Mouse (Mus musculus): ENCODE results near the gene Vopp1.
"Not testable (repeated sequence)": the region's sequence is repeated elsewhere in the genome, so short reads cannot be mapped to it uniquely, and the experiment has no call there.

Gene Vopp1

DNA sequence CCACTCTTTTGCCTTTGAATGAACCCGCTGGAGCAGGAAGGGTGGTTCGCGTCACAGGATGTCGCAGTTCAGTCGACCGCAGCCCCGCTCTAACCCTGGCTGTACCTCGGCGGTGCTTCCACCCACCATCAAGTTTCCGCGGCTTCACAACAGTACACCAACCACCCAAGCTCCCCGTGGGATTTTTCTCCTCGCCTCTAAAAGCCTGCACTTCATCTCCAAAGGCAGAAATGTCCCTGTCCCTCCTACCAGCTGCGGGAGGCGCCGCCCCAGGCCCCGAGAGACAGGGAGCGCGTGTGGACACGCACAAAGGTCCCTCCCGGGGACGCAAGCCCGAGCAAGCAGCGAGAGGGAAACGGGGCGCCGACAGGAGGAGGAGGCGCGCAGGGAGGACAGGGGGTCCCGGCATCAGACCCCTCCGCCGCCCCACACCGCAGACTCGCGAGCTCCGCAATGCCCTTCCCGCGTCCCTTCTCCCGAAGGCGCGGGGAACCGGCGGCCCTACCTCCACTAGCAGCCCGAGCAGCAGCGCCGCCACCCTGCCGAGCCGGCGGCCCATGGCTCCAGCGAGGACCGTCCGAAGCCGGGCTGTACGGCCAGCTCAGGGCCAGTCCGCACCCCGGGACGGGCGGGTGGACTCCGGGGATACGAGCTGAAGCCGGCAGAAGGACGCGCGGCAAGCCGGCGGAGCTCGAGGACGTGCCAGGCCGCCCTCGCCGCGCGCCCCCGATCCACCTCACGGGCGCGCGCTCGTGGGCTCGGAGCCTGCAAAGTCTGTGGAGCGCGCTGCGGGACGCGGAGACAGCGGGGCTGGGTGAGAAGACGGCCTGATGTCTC is at the start of gene Vopp1:
Vopp1 (minus strand) TSS at position 738 of the 837 bp plus-strand sequence.
- DNase-seq (ENCODE audit: low spot score): peak; percentile 78

DNA sequence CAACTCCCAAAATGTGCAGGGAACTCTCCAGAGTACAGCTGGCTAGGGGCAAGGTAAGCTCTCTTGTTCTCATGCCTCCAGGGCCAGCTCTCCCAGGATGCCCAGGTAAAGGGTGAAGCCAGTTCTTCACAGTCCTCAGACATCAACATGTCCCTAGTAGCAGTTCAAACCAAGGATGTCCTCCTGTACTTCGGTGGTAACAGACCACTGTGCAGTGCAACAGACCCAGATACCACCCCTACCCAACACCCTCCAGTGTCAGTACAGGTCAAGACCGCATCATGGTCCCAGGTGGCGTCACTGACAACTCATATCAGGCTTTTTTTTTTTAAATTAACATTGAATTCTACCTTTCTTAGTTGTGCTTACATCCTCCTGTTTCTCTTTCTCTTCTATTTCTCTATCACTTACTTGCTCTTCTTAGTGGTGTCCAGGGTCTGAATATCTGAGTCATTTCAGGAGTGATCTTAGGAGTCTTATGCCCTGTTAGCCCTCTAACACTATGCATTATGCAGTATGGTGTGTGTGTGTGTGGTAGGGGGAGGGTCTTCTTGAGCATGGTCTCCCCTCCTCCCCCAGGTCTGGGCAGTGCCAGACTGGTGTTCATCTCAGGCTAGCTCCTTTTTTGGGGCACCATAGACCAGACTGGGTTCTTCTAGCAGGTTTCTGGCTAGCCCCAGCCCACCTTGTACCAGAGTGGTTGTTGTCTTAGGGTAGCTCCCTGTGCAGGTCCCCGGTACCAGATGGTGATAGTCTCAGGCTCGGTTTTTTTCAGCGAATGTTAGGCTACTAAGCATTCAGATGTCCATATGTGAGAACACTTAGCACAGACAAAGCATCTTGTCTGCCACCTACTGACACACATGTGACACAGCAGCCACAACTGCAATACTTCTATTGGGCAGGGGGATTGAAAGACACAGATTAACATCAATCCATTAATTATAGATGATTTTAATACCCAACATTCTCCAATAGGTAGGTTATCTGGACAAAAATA is 34.4 kb upstream of the Vopp1 start:
- peak; percentile 34 for DNase-seq (ENCODE audit: low spot score)

DNA sequence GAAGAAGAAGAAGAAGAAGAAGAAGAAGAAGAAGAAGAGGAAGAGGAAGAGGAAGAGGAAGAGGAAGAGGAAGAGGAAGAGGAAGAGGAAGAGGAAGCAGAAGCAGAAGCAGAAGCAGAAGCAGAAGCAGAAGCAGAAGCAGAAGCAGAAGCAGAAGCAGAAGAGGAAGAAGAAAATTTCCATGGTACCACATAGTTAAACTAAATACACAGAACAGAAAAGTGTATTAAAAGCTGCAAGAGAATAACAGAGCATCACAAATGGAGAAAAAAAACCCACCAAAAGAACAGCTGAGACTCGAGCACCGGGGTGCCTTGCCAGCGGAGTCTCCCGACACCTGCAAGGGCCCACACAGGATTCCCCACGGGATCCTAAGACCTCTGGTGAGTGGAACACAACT is 26.2 kb upstream of the Vopp1 start:
- DNase-seq (ENCODE audit: low spot score): not testable (repeated sequence)

DNA sequence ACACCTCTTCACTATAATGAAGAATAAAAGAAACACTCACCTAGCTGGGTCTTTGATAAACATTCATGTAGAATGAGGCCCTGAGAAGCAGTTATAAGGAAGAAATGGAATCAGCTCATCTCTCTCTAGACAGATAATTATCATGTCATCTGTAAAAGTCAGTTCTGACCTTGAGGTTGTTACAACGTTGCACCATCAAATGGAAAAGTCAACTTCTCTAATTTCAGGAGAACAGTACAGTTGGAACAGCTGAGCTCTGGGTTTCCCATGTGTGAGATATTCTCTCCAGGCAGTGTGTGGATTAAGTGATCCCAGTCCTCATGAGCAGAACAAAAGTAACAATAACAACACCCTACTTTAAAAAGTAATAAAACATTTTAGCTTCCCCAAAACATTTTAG is 25.3 kb upstream of the Vopp1 start, which contains the start of gene Vmn1r21:
Vmn1r21 (minus strand) TSS at position 58 of the 400 bp plus-strand sequence.
- DNase-seq (ENCODE audit: low spot score): no peak

DNA sequence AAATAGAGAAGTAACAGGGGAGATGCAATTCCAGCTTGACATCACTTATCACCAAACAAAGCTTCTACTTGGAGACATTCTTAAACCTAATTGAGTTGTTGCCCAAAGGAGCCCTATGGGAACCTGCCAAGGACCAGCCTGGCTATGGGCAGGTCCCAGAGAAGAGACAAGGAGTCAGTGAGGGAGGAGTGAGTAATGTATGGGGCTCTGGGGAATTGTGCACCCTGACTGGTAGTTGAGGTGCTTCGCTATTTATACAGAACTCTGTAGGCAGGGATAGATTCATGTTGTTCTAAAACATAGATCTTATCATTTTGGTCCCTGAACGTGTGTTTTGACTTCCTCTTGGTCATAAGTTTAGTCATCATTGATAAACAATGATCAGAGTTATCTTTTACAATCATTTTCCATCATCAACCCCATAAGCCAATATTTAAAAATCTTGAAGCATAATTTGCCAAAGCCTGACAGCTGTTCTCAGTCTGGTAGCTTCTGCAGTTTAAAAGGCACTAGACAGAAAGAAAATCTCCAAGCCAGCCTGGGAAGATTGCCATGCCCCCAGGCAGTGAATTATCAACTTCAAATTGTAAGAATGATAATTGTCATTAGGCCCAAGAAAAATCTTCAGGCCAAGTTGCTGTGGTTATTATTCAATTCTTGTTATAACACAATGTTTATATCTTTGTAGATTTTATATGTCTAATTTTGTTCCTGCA is 14.9 kb upstream of the Vopp1 start:
- no peak for DNase-seq (ENCODE audit: low spot score)

DNA sequence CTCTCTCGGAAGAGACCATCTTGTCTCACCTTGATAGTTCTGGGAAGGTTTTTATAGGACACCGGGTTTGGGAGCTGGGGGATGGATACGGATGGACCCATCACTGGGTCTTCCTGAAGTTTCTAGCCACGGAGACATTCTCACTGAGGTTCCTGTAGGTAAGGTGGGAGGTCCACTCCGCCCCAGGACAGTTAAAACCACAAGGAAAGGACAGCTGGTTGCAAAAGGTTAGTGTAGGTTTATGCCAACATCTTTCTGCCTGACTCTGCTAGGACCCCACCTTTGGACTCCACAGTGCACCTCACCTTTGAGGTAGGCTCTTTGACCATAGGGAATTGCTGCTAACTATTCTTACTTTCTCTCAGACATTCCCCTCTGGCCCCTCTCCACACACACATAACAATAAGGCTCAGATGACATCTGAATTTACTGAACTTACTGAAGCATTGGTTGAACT is 328 bp upstream of the Vopp1 start:
- no peak for DNase-seq (ENCODE audit: low spot score)

DNA sequence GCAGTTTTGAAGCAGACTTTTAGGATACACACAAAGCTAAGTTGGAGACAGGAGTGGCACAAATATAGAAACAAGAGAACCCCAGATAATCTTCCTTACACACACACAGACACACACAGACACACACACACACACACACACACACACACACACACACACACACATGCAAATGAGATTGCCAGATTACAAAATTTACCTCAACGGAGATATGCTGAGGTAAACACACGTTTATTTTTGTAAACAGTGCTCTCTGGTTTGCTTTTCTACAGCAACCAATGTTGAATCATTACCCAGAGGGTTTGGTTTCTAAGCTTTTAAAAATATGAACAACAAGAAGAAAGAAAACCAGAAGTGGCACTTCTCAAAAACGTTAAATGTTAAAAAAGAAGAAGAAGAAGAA is 1.5 kb downstream of the Vopp1 start:
- no peak for DNase-seq (ENCODE audit: low spot score)

DNA sequence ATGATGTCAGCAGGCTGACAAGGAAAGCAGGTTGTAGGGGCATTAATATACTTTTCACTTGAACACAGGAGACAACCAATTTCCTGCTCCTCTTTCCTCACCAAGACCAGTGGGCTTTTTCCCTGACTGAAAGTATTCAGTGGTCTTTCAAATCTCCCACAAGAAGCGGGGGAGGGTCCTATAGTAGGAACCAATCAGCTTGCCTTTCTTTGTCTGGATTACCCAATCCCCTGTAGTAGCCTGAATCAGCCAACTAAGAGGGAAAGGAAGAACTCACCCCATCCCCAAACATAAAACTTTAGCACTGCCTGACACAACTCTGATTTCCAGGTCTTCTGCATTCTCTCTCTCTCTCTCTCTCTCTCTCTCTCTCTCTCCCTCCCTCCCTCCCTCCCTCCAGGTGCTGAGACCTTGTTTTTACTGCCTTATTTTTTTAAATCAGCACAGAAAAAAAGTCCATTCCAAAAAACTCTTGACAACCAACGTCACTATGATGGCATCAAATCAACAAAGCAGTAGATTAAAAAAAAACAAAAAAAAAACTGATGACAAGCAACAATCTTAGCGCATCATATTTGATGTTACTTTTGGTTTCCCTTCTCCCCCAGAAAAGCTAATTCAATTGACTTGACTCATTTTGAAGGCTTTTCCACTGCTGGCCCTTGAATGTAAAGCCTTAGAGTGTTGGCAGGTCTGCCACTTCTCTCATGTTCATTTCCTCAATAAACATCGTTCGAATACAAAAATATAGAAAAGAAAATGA is 2.1 kb downstream of the Vopp1 start:
- no peak for DNase-seq (ENCODE audit: low spot score)

DNA sequence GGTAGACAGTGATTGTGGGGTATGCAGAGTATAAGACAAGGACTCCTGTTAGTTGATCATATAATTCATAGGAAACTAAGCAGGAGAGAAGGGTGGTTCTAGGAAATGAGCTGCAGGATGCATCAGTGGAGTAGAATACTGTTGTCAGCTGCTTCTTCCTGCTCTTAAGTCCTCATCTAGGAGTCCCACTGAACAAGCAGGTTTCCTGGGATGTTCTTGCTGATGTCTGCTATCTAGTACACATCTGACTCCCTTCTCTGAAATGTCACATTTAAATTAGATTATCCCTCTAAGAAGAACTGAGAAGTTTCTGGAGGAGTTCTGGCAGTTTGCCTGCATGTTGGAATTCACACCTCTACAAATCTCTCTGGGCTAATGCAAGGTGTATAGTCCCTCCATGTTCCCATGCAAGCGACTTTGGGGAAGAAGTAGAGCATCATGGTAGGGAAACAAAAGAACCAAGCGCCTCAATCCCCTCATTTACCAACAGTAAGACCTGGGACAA is 10.5 kb downstream of the Vopp1 start:
- DNase-seq (ENCODE audit: low spot score): no peak

DNA sequence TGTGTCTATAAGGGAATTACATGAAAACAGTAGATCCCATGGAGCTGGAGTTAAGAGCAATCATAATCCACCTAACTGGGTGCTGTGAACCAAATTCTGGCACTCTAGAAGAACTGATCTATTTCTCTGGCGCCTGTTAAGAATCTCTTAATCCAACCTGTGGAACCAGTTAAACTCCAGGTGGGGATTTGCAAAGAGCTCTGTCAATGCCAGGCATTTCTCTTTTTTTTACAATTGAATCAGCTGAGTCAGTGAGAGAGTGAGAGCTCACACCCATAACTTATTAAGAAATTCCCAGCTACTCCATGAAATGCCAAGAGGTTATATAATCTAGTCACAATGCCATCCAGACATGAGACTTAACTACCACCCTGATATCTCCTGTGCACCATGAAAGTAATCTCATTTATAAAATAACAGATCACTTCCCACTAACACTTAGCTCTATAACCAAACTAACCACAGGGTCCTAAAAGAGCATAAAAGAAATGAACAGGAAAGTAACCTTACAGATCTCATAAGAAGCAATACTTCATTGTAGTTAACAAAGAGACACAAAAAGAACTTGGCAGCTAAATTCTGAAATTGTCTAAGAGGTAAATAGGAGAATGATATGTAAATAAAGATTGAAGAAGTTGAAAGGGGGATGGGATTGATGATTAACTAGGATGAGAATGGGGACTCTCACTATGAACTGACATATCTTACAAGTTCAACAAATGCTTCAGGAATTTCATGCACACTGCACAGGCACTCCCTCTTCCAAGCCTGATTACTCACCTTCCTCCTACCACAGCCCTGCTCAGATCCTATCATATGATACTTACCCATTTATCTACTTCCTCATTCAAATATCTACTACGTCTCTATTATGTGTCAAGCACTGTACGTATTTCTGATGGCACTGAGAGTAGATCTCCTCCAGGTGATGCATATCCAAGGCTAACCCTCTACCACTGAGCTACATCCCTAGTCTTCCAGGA is 12.9 kb downstream of the Vopp1 start:
- no peak for DNase-seq (ENCODE audit: low spot score)

DNA sequence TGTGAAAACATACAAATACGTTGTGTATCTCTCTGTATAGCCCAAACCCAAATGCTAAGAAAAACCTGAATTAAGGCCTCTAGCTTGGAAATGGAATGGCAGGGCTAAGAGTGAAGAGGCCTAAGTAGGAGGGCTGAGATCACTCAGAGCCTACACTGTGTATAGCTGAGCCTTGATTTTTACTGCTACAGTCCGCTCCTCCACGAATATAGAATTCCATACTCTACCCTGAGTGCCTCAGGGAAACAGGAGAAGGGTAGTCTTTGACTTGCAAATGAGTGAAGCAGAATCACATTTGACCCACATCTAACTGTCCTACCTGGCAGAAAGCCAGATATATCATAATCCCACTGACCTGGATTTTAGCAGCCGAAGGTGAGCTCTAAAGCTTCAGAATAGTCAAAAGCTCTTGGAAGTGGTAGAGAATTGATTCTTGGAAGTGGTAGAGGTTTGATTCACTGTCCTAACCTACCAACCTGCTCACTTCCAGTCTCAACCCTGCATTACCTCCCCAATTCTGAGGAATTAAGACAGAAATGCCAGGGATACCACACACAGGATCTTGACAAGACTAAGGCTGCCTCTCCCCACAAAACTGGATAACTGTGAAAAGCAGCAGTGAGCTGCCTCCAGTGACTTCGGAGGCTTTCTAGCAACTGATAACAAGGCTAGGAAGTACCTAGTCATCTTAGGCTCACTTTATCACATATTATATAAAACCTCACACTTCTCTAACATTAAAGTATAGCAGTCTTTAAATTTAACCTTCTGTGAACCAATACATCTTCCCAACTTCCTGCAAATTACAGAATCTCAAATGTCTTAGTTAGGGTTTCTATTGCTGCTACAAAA is 19.5 kb downstream of the Vopp1 start:
- DNase-seq (ENCODE audit: low spot score): no peak

DNA sequence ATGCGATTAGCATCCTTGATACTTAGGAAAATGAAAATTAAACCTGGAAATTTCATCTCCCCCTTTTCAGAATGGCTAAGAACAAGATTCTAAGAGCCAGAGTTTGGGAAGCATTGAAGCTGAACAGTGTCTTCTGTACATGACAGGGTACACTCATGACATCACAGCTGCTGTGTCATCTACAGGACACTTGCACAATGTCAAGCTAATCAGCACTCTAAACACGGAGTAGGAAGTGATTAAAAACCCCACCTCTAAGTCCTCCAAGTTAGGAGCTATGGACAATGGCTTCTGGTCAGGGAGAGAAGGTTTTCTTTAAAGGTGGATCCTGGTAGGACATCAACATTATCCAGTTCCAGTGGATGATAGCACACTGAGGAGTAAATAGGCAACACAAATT is 21.8 kb downstream of the Vopp1 start:
- no peak for DNase-seq (ENCODE audit: low spot score)

DNA sequence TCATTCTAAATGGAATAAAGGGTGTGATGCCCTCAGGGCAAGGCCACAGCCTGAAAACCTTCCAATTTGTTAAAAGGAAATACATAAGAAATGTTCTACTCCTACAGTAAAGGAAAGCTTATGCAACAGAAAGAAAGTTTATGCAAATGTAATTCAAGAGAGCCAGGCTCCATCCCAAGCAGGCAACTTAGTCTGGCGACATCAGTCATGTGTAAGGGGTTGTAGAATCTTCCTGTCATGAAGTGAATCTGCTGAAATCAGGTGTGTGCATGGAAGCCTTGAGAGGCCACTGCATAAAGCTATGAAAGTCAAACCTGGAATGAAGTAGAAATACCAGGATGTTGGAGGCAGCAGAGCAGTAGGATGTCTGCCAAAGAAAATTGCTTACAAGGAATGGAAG is 26.0 kb downstream of the Vopp1 start:
- DNase-seq (ENCODE audit: low spot score): no peak

DNA sequence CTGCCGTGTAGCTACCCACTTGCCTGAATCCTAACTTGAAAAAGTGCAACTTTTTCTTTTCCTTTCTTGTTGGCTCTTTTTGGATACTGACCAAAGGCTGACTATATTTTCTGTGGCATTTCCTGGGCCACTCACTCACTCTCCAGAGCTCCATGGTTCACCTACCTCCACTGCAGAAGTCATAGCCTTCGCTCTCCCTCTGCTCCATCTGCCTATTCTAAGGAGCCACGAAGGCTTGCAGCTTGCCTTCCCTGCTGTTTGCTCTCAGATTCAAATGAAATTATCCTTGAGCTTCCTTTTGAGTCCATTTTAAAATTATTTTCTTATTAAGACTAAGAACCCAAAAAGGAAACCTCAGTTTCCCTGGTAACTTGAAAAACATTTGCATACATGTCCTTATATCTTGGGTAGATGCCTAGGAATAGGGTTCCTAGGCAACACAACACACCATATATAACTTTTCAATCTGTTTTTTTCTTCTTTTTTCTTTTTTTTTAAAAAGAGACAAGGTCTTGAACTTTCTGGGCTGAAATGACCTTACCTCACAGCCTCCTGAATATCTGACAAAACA is 28.0 kb downstream of the Vopp1 start:
- DNase-seq (ENCODE audit: low spot score): no peak

DNA sequence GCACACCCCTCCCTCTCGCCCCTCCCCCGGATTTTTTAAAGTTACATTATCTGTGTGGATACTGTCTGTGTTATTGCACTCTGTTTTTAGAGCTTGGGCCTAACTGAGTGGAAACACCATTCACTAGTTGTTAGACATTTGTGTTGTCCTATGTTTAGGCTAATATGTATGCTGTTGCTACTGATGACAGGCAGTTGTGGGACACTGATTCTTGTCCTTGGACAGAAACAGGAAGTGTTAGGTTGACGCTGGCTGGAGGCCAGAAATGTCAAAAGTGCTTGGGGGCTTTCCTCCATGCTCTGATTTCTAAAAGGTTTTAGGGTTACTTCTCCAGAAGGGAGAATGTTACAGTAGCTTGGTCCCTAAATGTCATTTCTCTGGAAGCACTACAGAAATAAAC is 29.1 kb downstream of the Vopp1 start:
- no peak for DNase-seq (ENCODE audit: low spot score)

DNA sequence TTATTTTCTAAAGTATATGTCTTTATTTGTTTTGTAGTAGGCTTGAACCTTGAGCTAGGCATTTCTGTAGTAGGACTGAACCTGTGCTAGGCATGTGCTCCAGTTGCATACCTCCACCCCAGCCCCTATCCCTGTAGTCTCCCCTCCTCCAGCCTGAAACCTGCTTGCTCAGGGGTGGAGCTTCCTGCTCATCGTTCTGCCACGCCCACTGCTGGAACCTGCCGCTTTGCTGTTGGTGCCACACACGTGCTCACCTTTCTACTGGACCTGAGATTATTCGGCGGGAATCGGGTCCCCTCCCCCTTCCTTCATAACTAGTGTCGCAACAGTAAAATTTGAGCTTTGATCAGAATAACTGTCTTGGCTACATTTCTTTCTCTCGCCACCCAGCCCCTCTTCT is 32.1 kb downstream of the Vopp1 start:
- not testable (repeated sequence) for DNase-seq (ENCODE audit: low spot score)

DNA sequence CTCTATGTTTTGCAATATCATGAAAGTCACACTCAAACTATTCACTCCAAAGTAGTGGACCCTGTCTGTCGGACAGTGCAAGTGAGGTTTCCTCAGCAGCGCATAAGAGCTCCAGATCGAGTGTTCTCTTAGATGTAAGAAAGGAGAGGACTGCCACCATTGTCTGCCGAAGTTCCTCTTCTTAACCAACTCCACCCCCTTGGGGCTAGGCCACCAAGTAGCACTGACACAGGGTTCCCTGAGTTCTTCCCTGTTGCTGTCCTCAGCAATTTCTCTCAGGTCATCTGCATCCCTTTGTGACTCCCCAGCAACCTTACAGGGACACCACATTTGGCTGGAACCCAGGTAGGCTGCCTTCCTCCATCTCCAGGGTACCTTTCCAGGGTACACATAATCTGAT is 34.4 kb downstream of the Vopp1 start:
- DNase-seq (ENCODE audit: low spot score): no peak

DNA sequence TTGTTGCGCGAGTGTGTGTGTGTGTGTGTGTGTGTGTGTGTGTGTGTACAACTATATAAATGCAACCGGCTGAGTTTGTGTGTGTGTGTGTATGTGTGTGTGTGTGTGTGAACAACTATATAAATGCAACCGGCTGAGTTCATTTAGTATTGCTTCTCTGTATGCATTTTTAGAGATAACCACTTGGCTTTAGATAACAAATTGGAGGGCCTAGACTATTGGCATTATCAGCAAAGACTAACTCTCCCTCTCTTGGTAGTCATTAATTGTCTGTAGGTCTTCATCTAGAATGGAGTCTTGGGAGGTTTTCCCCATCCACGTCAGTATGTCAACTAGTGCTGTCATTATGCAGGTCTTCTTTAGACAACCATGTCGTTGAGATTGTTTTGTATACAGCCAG is 37.6 kb downstream of the Vopp1 start:
- DNase-seq (ENCODE audit: low spot score): no peak

DNA sequence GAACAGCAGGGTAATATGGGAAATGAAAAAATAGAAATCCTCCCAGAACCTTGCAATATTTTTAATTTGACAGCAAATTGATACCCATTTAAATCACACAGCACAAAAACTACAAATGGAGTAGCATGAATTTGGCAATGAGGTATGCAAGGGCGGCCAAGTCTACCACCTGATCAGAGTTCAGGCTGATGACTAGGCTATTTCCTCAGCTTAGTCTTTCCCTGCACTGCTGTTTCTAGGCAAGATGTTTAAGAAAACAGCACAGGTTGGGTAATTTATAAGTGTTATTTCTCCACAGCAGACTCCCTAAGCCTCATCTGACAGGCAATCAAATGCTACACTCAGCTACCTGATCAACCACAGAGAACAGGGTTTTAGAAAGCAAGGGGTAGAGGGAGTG is 40.7 kb downstream of the Vopp1 start:
- no peak for DNase-seq (ENCODE audit: low spot score)

Measured in testis, postnatal 10 days (tissue).